Mouse (Mus musculus) midbrain, embryonic 13.5 days (tissue): ENCODE data around the gene Creb3. TPM values are rescaled to one million over a fixed set of nuclear protein-coding genes. Genes with fewer than 3 reads are reported as not detected.
"Not testable (repeated sequence)": the region's sequence is repeated elsewhere in the genome, so short reads cannot be mapped to it uniquely, and the experiment has no call there.

Experiments
- ATAC-seq: fragments of 200-750 bp; cut with Nextera tagmentation; 2 replicates; pipeline ENCODE4 v1.8.0; 2017; ENCODE audit warnings: mild to moderate bottlenecking, moderate TSS enrichment, moderate library complexity
- H3K27ac ChIP-seq: fragments of 300-500 bp; sonication (generic); 2 replicates; pipeline ENCODE4 v1.5.1; 2015; ENCODE audit warnings: inconsistent platforms, mild to moderate bottlenecking, moderate library complexity
- H3K27me3 ChIP-seq: fragments of 300-500 bp; sonication (generic); 2 replicates; pipeline ENCODE4 v1.6.1; 2015; ENCODE audit warnings: mild to moderate bottlenecking, inconsistent platforms
- H3K36me3 ChIP-seq: fragments of 300-500 bp; sonication (generic); 2 replicates; pipeline ENCODE4 v1.6.1; 2015; ENCODE audit warnings: mild to moderate bottlenecking, inconsistent platforms
- H3K4me1 ChIP-seq: fragments of 300-500 bp; sonication (generic); replicated peaks from 2 replicates; pipeline ENCODE4 v1.6.1; 2015; ENCODE audit warnings: inconsistent platforms
- H3K4me2 ChIP-seq: fragments of 300-500 bp; sonication (generic); replicated peaks from 2 replicates; pipeline ENCODE4 v1.6.1; 2015; ENCODE audit warnings: moderate library complexity, mild to moderate bottlenecking, inconsistent platforms
- H3K4me3 ChIP-seq: fragments of 300-500 bp; sonication (generic); replicated peaks from 2 replicates; pipeline ENCODE4 v1.5.1; 2015; ENCODE audit warnings: mild to moderate bottlenecking, inconsistent platforms
- H3K9ac ChIP-seq: fragments of 300-500 bp; sonication (generic); replicated peaks from 2 replicates; pipeline ENCODE4 v1.6.1; 2015; ENCODE audit warnings: mild to moderate bottlenecking, inconsistent platforms
- H3K9me3 ChIP-seq: fragments of 300-500 bp; sonication (generic); 2 replicates; pipeline ENCODE4 v1.6.1; 2016; ENCODE audit warnings: mild to moderate bottlenecking, inconsistent platforms
- WGBS: fragments of 180-500 bp; shearing (Covaris S2); methylation state at CpG from one replicate; pipeline ENCODE4 v1.1.7; 2015; 5-methylcytosine and 5-hydroxymethylcytosine counted together
- polyA plus RNA-seq: library from polyadenylated mRNA; unstranded; fragments of >200 nt; fragmentation: Nextera tagmentation; extraction: Ambion mirVana; gene quantifications from 2 replicates; pipeline ENCODE4 v1.2.1, GENCODE M21; 2015

The Creb3 gene
- polyA plus RNA-seq, 1 experiment from 2014 or later = 80.4 TPM

GRCm38 (mm10) chr4:43535628-43536027, 26.5 kb upstream of the Creb3 start:
- Histone ChIP-seq H3K4me3 (no peak overlapping the region), H3K4me1 (no peaks in the 10 kb centered on the region), H3K9ac (no peak overlapping the region), H3K36me3 (peaks cover 93% of the 10 kb centered on the region), H3K9me3 (no peaks in the 10 kb centered on the region), H3K4me2 (no peak overlapping the region), H3K27me3 (no peaks in the 10 kb centered on the region), H3K27ac (no peak overlapping the region)
- 97% methylated on average over 8 of the region's 8 CpGs for WGBS
- no peak for ATAC-seq

- Histone ChIP-seq H3K4me1 (no peaks in the 10 kb centered on the region), H3K4me3 (no peak overlapping the region), H3K4me2 (no peak overlapping the region), H3K27me3 (no peaks in the 10 kb centered on the region), H3K9ac (no peak overlapping the region), H3K36me3 (peaks cover 97% of the 10 kb centered on the region), H3K9me3 (no peaks in the 10 kb centered on the region), H3K27ac (no peak overlapping the region)
- no peak for ATAC-seq
- WGBS = 92% methylated on average over 9 of the region's 9 CpGs
These were observed 26.1 kb upstream of the Creb3 start for GRCm38 (mm10) chr4:43536031-43536430.

GRCm38 (mm10) chr4:43542044-43542443, 20.1 kb upstream of the Creb3 start:
- no peak overlapping the region for H3K4me2 ChIP-seq
- no peaks in the 10 kb centered on the region for H3K27me3 ChIP-seq
- no peaks in the 10 kb centered on the region for H3K4me1 ChIP-seq
- H3K27ac ChIP-seq = no peak overlapping the region
- H3K4me3 ChIP-seq = no peak overlapping the region
- 87% methylated on average over 3 of the region's 3 CpGs for WGBS
- no peak overlapping the region for H3K9ac ChIP-seq
- ATAC-seq = no peak
- H3K9me3 ChIP-seq = no peaks in the 10 kb centered on the region
- H3K36me3 ChIP-seq = peaks cover 99% of the 10 kb centered on the region

DNA sequence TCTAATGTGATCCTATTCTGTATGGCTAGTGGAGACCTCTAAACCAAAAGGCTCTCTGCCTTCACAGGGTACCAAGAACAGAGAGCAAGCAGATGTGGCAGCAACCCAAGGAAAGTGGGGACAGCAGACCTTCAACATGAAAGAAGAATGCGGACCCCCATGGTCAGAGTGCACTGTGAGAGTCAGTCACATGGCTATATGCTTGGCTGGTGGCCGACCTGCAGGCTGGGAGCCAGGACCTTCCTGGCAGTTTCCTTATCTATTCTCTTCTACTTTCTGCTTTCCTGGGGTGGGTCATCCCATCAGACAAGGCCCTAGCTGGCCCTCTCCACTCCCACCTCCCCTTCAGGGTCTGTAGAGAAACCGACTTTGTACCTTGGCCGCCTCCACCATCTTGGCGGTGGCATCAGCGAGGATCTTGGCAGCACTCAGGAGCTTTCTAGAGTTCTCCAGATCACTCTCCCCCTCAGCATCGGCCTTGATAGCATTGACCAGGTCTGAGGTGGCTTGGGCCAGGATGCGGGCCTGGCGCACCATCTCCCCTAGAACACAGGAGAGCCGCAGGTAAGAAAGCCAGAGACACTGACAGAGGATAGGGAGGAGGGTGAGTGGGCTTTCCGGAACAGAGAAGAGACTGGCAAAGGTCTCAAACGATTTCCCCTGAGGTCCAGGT, 15.6 kb upstream of the Creb3 start:
- Histone ChIP-seq H3K4me2 (no peak overlapping the region), H3K9me3 (no peaks in the 10 kb centered on the region), H3K27me3 (no peaks in the 10 kb centered on the region), H3K9ac (no peak overlapping the region), H3K4me3 (no peak overlapping the region), H3K27ac (no peak overlapping the region), H3K36me3 (peaks cover 100% of the 10 kb centered on the region), H3K4me1 (no peaks in the 10 kb centered on the region)
- WGBS = 95% methylated on average over 12 of the region's 12 CpGs
- ATAC-seq = no peak

DNA sequence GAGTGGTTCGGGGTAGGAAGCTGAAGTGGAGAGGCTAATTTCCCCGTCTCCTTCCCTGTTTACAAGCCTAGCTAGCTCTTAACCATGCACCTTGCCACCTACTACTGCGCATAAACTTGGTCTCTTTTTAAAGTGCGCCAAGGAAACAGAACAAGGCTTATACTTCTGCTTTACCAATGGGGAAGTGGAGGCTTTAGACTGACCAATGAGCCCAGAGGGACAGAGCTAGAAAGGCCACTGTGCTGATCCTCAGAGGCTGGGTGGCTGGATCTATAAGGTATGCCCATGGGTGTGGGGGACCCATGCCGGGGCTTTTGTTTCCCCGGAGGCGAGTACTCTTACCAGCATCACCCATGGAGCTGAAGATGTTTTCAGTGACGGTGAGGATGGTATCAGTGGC, 15.0 kb upstream of the Creb3 start:
- Histone ChIP-seq H3K27me3 (no peaks in the 10 kb centered on the region), H3K27ac (no peak overlapping the region), H3K9ac (no peak overlapping the region), H3K4me1 (no peaks in the 10 kb centered on the region), H3K4me2 (no peak overlapping the region), H3K36me3 (peaks cover 100% of the 10 kb centered on the region), H3K9me3 (no peaks in the 10 kb centered on the region), H3K4me3 (no peak overlapping the region)
- WGBS = 96% methylated on average over 8 of the region's 8 CpGs
- no peak for ATAC-seq

- Histone ChIP-seq H3K4me2 (no peak overlapping the region), H3K4me3 (no peak overlapping the region), H3K4me1 (no peaks in the 10 kb centered on the region), H3K27ac (no peak overlapping the region), H3K27me3 (no peaks in the 10 kb centered on the region), H3K9me3 (no peaks in the 10 kb centered on the region), H3K36me3 (peaks cover 100% of the 10 kb centered on the region), H3K9ac (no peak overlapping the region)
- WGBS = 90% methylated on average over 12 of the region's 12 CpGs
- no peak for ATAC-seq
These were observed 13.1 kb upstream of the Creb3 start for GRCm38 (mm10) chr4:43549055-43549454.

DNA sequence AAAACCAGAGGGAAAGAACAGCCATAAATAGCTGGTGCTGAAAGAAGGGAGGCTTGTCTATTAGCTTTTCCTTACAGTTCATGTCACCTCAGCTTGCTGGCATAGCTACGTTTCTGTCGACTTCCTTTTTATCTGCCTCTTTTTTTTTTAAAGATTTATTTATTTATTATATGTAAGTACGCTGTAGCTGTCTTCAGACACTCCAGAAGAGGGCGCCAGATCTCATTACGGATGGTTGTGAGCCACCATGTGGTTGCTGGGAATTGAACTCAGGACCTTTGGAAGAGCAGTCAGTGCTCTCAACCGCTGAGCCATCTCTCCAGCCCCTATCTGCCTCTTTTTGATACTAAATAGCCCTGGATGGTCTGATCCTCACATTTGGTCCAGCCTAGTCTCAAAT, 10.3 kb upstream of the Creb3 start:
- peaks cover 98% of the 10 kb centered on the region for H3K36me3 ChIP-seq
- H3K4me1 ChIP-seq, ATAC-seq, H3K9ac ChIP-seq, H3K27ac ChIP-seq, H3K4me2 ChIP-seq, H3K27me3 ChIP-seq, H3K9me3 ChIP-seq, H3K4me3 ChIP-seq: not testable (repeated sequence)
- WGBS = 86% methylated on average over 6 of the region's 6 CpGs

DNA sequence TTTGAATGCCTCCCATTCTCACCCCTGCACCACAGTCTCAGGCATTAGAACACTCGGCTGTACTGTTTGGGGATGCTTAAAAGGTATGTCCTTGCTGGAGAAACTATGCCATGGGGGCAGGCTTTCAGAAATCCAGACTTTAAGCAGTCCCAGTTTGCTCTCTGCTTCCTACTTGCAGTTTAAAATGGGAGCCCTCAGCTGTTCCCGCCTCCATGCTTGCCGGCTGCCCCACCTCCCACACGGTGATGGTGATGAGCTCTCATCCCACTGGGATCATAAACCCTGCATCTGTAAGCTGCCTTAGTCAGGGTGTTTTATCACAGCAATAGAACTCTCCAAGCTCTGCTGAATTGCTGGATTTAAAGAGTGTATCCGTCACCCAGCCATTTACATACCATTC, 9.7 kb upstream of the Creb3 start:
- Histone ChIP-seq H3K4me2 (no peak overlapping the region), H3K9me3 (no peaks in the 10 kb centered on the region), H3K4me1 (peaks cover 3% of the 10 kb centered on the region; the same call in 1 of the 2 replicates), H3K4me3 (no peak overlapping the region), H3K36me3 (peaks cover 92% of the 10 kb centered on the region), H3K27ac (no peak overlapping the region), H3K27me3 (no peaks in the 10 kb centered on the region), H3K9ac (no peak overlapping the region)
- WGBS = 96% methylated on average over 5 of the region's 5 CpGs
- ATAC-seq = no peak

GRCm38 (mm10) chr4:43553891-43554290, 8.2 kb upstream of the Creb3 start:
- Histone ChIP-seq H3K4me2 (no peak overlapping the region), H3K9me3 (no peaks in the 10 kb centered on the region), H3K27ac (no peak overlapping the region), H3K9ac (no peak overlapping the region), H3K4me3 (no peak overlapping the region), H3K4me1 (peaks cover 17% of the 10 kb centered on the region), H3K27me3 (no peaks in the 10 kb centered on the region), H3K36me3 (peaks cover 81% of the 10 kb centered on the region)
- no peak for ATAC-seq

DNA sequence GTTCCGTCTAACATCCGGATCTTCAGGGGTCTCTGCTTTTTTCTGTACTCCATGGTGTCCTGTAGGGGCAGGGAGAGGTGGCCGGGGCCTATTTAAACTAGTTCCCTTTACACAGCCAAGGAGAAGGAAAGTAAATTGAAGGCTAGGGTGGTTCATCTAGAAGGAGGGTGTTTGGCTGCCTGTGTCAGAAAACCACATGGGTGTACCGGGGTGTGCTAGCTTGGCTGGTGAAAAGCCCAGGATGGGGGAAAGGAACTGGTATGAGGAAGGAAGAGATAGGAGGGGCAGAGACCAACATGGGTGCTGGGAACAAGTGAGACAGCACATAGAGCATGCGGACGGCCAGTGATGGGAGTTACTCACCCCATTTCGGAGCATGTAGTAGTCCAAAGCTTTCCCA, 6.2 kb upstream of the Creb3 start:
- H3K27ac ChIP-seq = no peak overlapping the region
- no peaks in the 10 kb centered on the region for H3K27me3 ChIP-seq
- no peak for ATAC-seq
- 97% methylated on average over 7 of the region's 7 CpGs for WGBS
- H3K4me3 ChIP-seq = no peak overlapping the region
- no peak overlapping the region for H3K9ac ChIP-seq
- H3K4me2 ChIP-seq = no peak overlapping the region
- H3K4me1 ChIP-seq = peaks cover 38% of the 10 kb centered on the region
- H3K9me3 ChIP-seq = no peaks in the 10 kb centered on the region
- peaks cover 62% of the 10 kb centered on the region for H3K36me3 ChIP-seq

GRCm38 (mm10) chr4:43558028-43558630, 4.0 kb upstream of the Creb3 start:
- no peaks in the 10 kb centered on the region for H3K9me3 ChIP-seq
- no peak overlapping the region for H3K27ac ChIP-seq
- H3K4me1 ChIP-seq = peaks cover 48% of the 10 kb centered on the region
- WGBS = 70% methylated on average over 5 of the region's 5 CpGs
- peak overlapping the region; percentile 53; the same call in 1 of the 2 replicates for H3K9ac ChIP-seq
- peaks cover 40% of the 10 kb centered on the region for H3K36me3 ChIP-seq
- no peak for ATAC-seq
- H3K4me3 ChIP-seq = no peak overlapping the region
- no peak overlapping the region for H3K4me2 ChIP-seq
- no peaks in the 10 kb centered on the region for H3K27me3 ChIP-seq

GRCm38 (mm10) chr4:43558631-43559356, 3.3 kb upstream of the Creb3 start:
- 40% methylated on average over 13 of the region's 13 CpGs for WGBS
- no peaks in the 10 kb centered on the region for H3K9me3 ChIP-seq
- H3K4me1 ChIP-seq = peaks cover 55% of the 10 kb centered on the region
- peaks cover 33% of the 10 kb centered on the region for H3K36me3 ChIP-seq
- peak overlapping the region; percentile 53 for H3K9ac ChIP-seq
- H3K4me3 ChIP-seq = no peak overlapping the region
- peak overlapping the region; percentile 22; the same call in 1 of the 2 replicates for H3K4me2 ChIP-seq
- ATAC-seq = no peak
- H3K27ac ChIP-seq = peak overlapping the region; percentile 49; the same call in 1 of the 2 replicates
- H3K27me3 ChIP-seq = no peaks in the 10 kb centered on the region
